Mouse (Mus musculus): ENCODE measurements at regions not wholly inside any gene's neighbourhood (a gene's known extent, or its start where the extent isn't known, plus 50 kb on each side); places are given as distances from the start of the nearest gene placed in this dataset.
A peak's percentile ranks its signal among the peaks of the same experiment; 100 is the strongest.

- DNase-seq = no peak
These were observed 729.7 kb upstream of the Large1 start for GRCm38 (mm10) chr8:74082866-74083618.

- peak; percentile 54 for DNase-seq
These were observed 720.5 kb upstream of the Large1 start for GRCm38 (mm10) chr8:74073865-74074264.

GRCm38 (mm10) chr8:74071484-74071883, 718.1 kb upstream of the Large1 start:
- no peak for DNase-seq
